Mouse (Mus musculus) liver, adult 2 months (tissue): ENCODE measurements around the gene Scamp1.

Source experiments
- CTCF ChIP-seq: fragments of 200-500 bp; IDR thresholded peaks from 2 replicates; pipeline ENCODE4 v1.5.1; 2011; ENCODE audit warnings: low read depth, low read length, control low read depth
- POLR2A ChIP-seq: fragments of 200-500 bp; IDR thresholded peaks from 2 replicates; pipeline ENCODE4 v1.6.1; 2011; ENCODE audit warnings: low read length, control low read depth; ENCODE audit not compliant: insufficient read depth; ENCODE audit errors: extremely low read depth

DNA sequence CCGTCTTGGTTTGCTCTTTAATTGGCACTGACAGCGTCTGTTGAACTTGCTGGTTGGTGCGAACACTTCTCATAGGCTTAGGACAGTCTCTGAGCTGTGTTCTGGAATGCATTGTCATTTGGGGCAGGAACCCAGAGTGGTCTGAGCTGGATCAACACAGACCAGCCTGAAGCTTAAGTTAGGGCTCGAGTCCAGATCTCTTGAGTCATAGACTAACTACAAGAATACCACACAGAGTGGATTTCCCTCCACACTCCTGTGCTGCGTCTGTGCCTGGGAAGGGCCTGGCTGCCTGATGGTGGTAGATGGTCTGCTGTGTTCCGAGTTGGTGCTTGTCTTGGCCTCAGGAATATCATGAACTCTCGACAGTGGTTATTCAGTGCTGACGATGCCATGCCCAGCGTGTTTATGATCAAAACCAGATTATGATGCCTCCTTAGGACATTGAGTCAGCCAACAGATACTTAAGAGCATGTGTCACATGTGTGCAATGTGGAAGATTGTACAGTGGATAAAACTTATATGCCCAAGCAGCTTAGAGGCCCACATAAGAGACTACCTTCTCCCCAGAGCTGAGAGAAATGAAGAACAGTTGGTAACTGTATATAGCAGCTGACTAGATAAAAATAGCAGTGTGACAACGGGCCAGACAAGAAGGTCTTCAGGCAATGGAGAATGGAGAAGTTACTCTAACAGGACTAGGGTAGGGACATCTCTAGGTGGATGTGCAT, 100.8 kb downstream of the Scamp1 start:
- TF ChIP-seq POLR2A (no peak), CTCF (no peak)
